Mouse (Mus musculus) midbrain, embryonic 10.5 days (tissue): ENCODE measurements around the gene Tmem38b. TPM values are rescaled to one million over a fixed set of nuclear protein-coding genes. Genes with fewer than 3 reads are reported as not detected.
A peak's percentile ranks its signal among the peaks of the same experiment; 100 is the strongest.
"Not testable (repeated sequence)": the region's sequence is repeated elsewhere in the genome, so short reads cannot be mapped to it uniquely, and the experiment has no call there.

Experiments used
- DNase-seq: peaks from one replicate; pipeline ENCODE4 v3.0.0-alpha.2; 2017; ENCODE audit warnings: low spot score
- H3K27ac ChIP-seq: fragments of 300-500 bp; sonication (generic); replicated peaks from 2 replicates; pipeline ENCODE4 v1.5.1; 2016; ENCODE audit warnings: mild to moderate bottlenecking
- H3K27me3 ChIP-seq: fragments of 300-500 bp; sonication (generic); 2 replicates; pipeline ENCODE4 v1.6.1; 2016; ENCODE audit warnings: low read depth, mild to moderate bottlenecking; ENCODE audit not compliant: poor library complexity, severe bottlenecking
- H3K36me3 ChIP-seq: fragments of 300-500 bp; sonication (generic); 2 replicates; pipeline ENCODE4 v1.6.1; 2016; ENCODE audit warnings: mild to moderate bottlenecking, moderate library complexity
- H3K4me1 ChIP-seq: fragments of 300-500 bp; sonication (generic); 2 replicates; pipeline ENCODE4 v1.6.1; 2016
- H3K4me3 ChIP-seq: fragments of 300-500 bp; sonication (generic); 2 replicates; pipeline ENCODE4 v1.5.1; 2016; ENCODE audit warnings: mild to moderate bottlenecking, moderate library complexity
- H3K9me3 ChIP-seq: fragments of 300-500 bp; sonication (generic); replicated peaks from 2 replicates; pipeline ENCODE4 v1.6.1; 2016; ENCODE audit warnings: mild to moderate bottlenecking
- WGBS: fragments of 180-500 bp; shearing (Covaris S2); methylation state at CpG from one replicate; pipeline ENCODE4 v1.1.7; 2016; 5-methylcytosine and 5-hydroxymethylcytosine counted together
- polyA plus RNA-seq: library from polyadenylated mRNA; unstranded; fragments of >200 nt; fragmentation: Nextera tagmentation; extraction: Ambion mirVana; gene quantifications from 2 replicates; pipeline ENCODE4 v1.2.1, GENCODE M21; 2016

The Tmem38b gene
- polyA plus RNA-seq, 1 experiment from 2014 or later, result 9.7 TPM

GRCm38 (mm10) chr4:53798896-53799676, 26.8 kb upstream of the Tmem38b start:
- 37% methylated on average over 7 of the region's 7 CpGs for WGBS
- Histone ChIP-seq H3K4me3 (no peak overlapping the region), H3K4me1 (peaks cover 64% of the 10 kb centered on the region), H3K27ac (peak overlapping the region; percentile 72), H3K9me3 (peaks cover 7% of the 10 kb centered on the region; the same call in 1 of the 2 replicates), H3K36me3 (peaks cover 7% of the 10 kb centered on the region), H3K27me3 (peaks cover 16% of the 10 kb centered on the region; the same call in 1 of the 2 replicates)
- peak; percentile 29 for DNase-seq

- no peak overlapping the region for H3K4me3 ChIP-seq
- H3K27me3 ChIP-seq, result peaks cover 9% of the 10 kb centered on the region; the same call in 1 of the 2 replicates
- H3K9me3 ChIP-seq, result peaks cover 12% of the 10 kb centered on the region
- no peak for DNase-seq
- WGBS, result 45% methylated on average over 1 of the region's 1 CpGs
- peak overlapping the region; percentile 72 for H3K27ac ChIP-seq
- H3K36me3 ChIP-seq, result peaks cover 7% of the 10 kb centered on the region
- peaks cover 59% of the 10 kb centered on the region for H3K4me1 ChIP-seq
Observed at GRCm38 (mm10) chr4:53799753-53800152, 26.1 kb upstream of the Tmem38b start.

- Histone ChIP-seq H3K4me1 (peaks cover 21% of the 10 kb centered on the region), H3K9me3 (peaks cover 28% of the 10 kb centered on the region)
- H3K36me3 ChIP-seq, H3K27ac ChIP-seq, H3K27me3 ChIP-seq, DNase-seq, H3K4me3 ChIP-seq: not testable (repeated sequence)
- 90% methylated on average over 8 of the region's 8 CpGs for WGBS
Observed at GRCm38 (mm10) chr4:53803674-53804073, 22.2 kb upstream of the Tmem38b start.

GRCm38 (mm10) chr4:53806428-53806827, 19.4 kb upstream of the Tmem38b start:
- H3K4me3 ChIP-seq, H3K27ac ChIP-seq, DNase-seq, H3K4me1 ChIP-seq, H3K36me3 ChIP-seq, H3K27me3 ChIP-seq: not testable (repeated sequence)
- peaks cover 28% of the 10 kb centered on the region for H3K9me3 ChIP-seq
- WGBS, result 81% methylated on average over 6 of the region's 6 CpGs

GRCm38 (mm10) chr4:53818320-53818719, 7.5 kb upstream of the Tmem38b start:
- Histone ChIP-seq H3K9me3 (no peaks in the 10 kb centered on the region), H3K36me3 (no peaks in the 10 kb centered on the region), H3K27ac (no peak overlapping the region), H3K4me1 (no peaks in the 10 kb centered on the region), H3K4me3 (no peak overlapping the region), H3K27me3 (0 out of 2 replicates have a peak, but pooled peaks cover 6% of the 10 kb centered on the region)
- WGBS, result 80% methylated on average over 5 of the region's 5 CpGs
- DNase-seq, result no peak

GRCm38 (mm10) chr4:53823697-53824096, 2.1 kb upstream of the Tmem38b start:
- DNase-seq, result no peak
- Histone ChIP-seq H3K27me3 (0 out of 2 replicates have a peak, but pooled peaks cover 6% of the 10 kb centered on the region), H3K27ac (no peak overlapping the region), H3K9me3 (no peaks in the 10 kb centered on the region), H3K36me3 (peaks cover 7% of the 10 kb centered on the region), H3K4me3 (no peak overlapping the region), H3K4me1 (peaks cover 17% of the 10 kb centered on the region)
- 81% methylated on average over 6 of the region's 6 CpGs for WGBS

- Histone ChIP-seq H3K9me3 (no peaks in the 10 kb centered on the region), H3K36me3 (peaks cover 8% of the 10 kb centered on the region), H3K4me3 (no peak overlapping the region), H3K27me3 (0 out of 2 replicates have a peak, but pooled peaks cover 6% of the 10 kb centered on the region), H3K4me1 (peaks cover 21% of the 10 kb centered on the region), H3K27ac (no peak overlapping the region)
- no peak for DNase-seq
- WGBS, result 65% methylated on average over 4 of the region's 4 CpGs
Observed at GRCm38 (mm10) chr4:53824831-53825230, 1.0 kb upstream of the Tmem38b start.

- H3K36me3 ChIP-seq, result peaks cover 8% of the 10 kb centered on the region
- no peak for DNase-seq
- H3K4me1 ChIP-seq, result peaks cover 21% of the 10 kb centered on the region
- peak overlapping the region; percentile 93 for H3K4me3 ChIP-seq
- H3K9me3 ChIP-seq, result no peaks in the 10 kb centered on the region
- 19% methylated on average over 11 of the region's 11 CpGs for WGBS
- no peaks in the 10 kb centered on the region for H3K27me3 ChIP-seq
- peak overlapping the region; percentile 88 for H3K27ac ChIP-seq
Observed at GRCm38 (mm10) chr4:53826641-53827248, 900 bp downstream of the Tmem38b start.

GRCm38 (mm10) chr4:53827869-53828268, 2.0 kb downstream of the Tmem38b start:
- Histone ChIP-seq H3K27me3 (no peaks in the 10 kb centered on the region), H3K9me3 (no peaks in the 10 kb centered on the region), H3K36me3 (peaks cover 8% of the 10 kb centered on the region), H3K4me3 (peak overlapping the region; percentile 93; the same call in 1 of the 2 replicates), H3K4me1 (peaks cover 30% of the 10 kb centered on the region), H3K27ac (no peak overlapping the region)
- DNase-seq, result no peak
- 91% methylated on average over 5 of the region's 5 CpGs for WGBS

- no peak for DNase-seq
- peaks cover 8% of the 10 kb centered on the region for H3K36me3 ChIP-seq
- H3K9me3 ChIP-seq, result no peaks in the 10 kb centered on the region
- no peak overlapping the region for H3K4me3 ChIP-seq
- H3K27ac ChIP-seq, result no peak overlapping the region
- peaks cover 36% of the 10 kb centered on the region for H3K4me1 ChIP-seq
- WGBS, result 89% methylated on average over 3 of the region's 3 CpGs
- no peaks in the 10 kb centered on the region for H3K27me3 ChIP-seq
Observed at GRCm38 (mm10) chr4:53828914-53829313, 3.1 kb downstream of the Tmem38b start.

GRCm38 (mm10) chr4:53830016-53830415, 4.2 kb downstream of the Tmem38b start:
- 86% methylated on average over 4 of the region's 4 CpGs for WGBS

GRCm38 (mm10) chr4:53830579-53830978, 4.7 kb downstream of the Tmem38b start:
- Histone ChIP-seq H3K9me3 (no peaks in the 10 kb centered on the region), H3K4me1 (peaks cover 44% of the 10 kb centered on the region), H3K36me3 (peaks cover 8% of the 10 kb centered on the region), H3K27me3 (no peaks in the 10 kb centered on the region), H3K27ac (no peak overlapping the region), H3K4me3 (no peak overlapping the region)
- 95% methylated on average over 2 of the region's 2 CpGs for WGBS
- no peak for DNase-seq

More at GRCm38 (mm10) chr4:53830016-53830415, 4.2 kb downstream of the Tmem38b start:
- Histone ChIP-seq H3K9me3 (no peaks in the 10 kb centered on the region), H3K27ac (no peak overlapping the region), H3K27me3 (no peaks in the 10 kb centered on the region), H3K4me3 (no peak overlapping the region), H3K4me1 (peaks cover 45% of the 10 kb centered on the region), H3K36me3 (peaks cover 8% of the 10 kb centered on the region)
- no peak for DNase-seq

- peaks cover 49% of the 10 kb centered on the region for H3K4me1 ChIP-seq
- H3K4me3 ChIP-seq, result no peak overlapping the region
- H3K9me3 ChIP-seq, result no peaks in the 10 kb centered on the region
- 60% methylated on average over 3 of the region's 3 CpGs for WGBS
- H3K36me3 ChIP-seq, result peaks cover 8% of the 10 kb centered on the region
- DNase-seq, result no peak
- H3K27ac ChIP-seq, result no peak overlapping the region
- H3K27me3 ChIP-seq, result no peaks in the 10 kb centered on the region
Observed at GRCm38 (mm10) chr4:53832321-53832720, 6.5 kb downstream of the Tmem38b start.
